8 mouse cellular contexts compared by ENCODE assay signal in genomic region chr11:20542739-20543452, GRCm38 (mm10). TPM values are rescaled to one million over a fixed set of nuclear protein-coding genes. Genes with fewer than 3 reads are reported as not detected.
A peak's percentile ranks its signal among the peaks of the same experiment; 100 is the strongest.
DNase-seq lines count a peak whose midpoint lies in the region; ATAC-seq lines count a peak whose summit lies in the region.

Sertad2 (plus strand) TSS chr11:20543253.

- peak within 1 kb of the TSS; percentile 86 for H3K9ac ChIP-seq in hindbrain, embryonic 12.5 days

- WGBS in hindbrain, embryonic 12.5 days: 0% methylated on average over 44 of the region's 62 CpGs

- peak within 1 kb of the TSS; percentile 75 for H3K4me3 ChIP-seq in hindbrain, embryonic 12.5 days

- no peaks in the 10 kb centered on the region for H3K27me3 ChIP-seq in hindbrain, embryonic 12.5 days

- no peaks in the 10 kb centered on the region for H3K36me3 ChIP-seq in hindbrain, embryonic 12.5 days

- peak; percentile 100 for ATAC-seq in hindbrain, embryonic 12.5 days (ENCODE audit: low FRiP score)

- peaks cover 16% of the 10 kb centered on the region for H3K4me1 ChIP-seq in hindbrain, embryonic 12.5 days

- H3K9me3 ChIP-seq in hindbrain, embryonic 12.5 days (replicated peaks): no peaks in the 10 kb centered on the region

- peak; percentile 99 for DNase-seq in NIH3T3 (ENCODE audit: low read depth)
- DNase-seq in cerebellum, postnatal 10 days: peak; percentile 100
- peak; percentile 99 for DNase-seq in frontal cortex, postnatal 10 days (ENCODE audit: low spot score in 2 of 2)
- DNase-seq in layer of hippocampus, postnatal 14 days (ENCODE audit: low spot score in 2 of 2): peak; percentile 99
- peak; percentile 99 for DNase-seq in lung, postnatal 14 days
- peak; percentile 96 for DNase-seq in retina, adult 2 months (ENCODE audit: low read depth, low spot score)
- peak; percentile 99 for DNase-seq in thymus, postnatal 36 days

- H3K4me2 ChIP-seq in hindbrain, embryonic 12.5 days (replicated peaks): peak within 1 kb of the TSS; percentile 75

- H3K27ac ChIP-seq in hindbrain, embryonic 12.5 days: peak within 1 kb of the TSS; percentile 97

RNA-seq across cellular contexts. Expression of gene Sertad2, which starts in this region (rescaled TPM):
- 36.0 and 36.9 TPM in 2 replicates for polyA plus RNA-seq in hindbrain, embryonic 12.5 days (2016; fragmentation: Nextera tagmentation; extraction: Ambion mirVana)
- 10 to 100 TPM; 18.7 to 20.9 TPM for total RNA-seq in layer of hippocampus, postnatal 14 days (2021)

Comparison
In these comparisons a context has a peak if more than half of its experiments do, and no peak if none do; other contexts are left out.
1. Peak in every context shown above with its lines: DNase-seq, ATAC-seq, H3K4me3 ChIP-seq and H3K27ac ChIP-seq.